Mouse (Mus musculus): ENCODE data around the gene Mlph. TPM values are rescaled to one million over a fixed set of nuclear protein-coding genes. Genes with fewer than 3 reads are reported as not detected.
A peak's percentile ranks its signal among the peaks of the same experiment; 100 is the strongest.

Mlph gene
- polyA plus RNA-seq, 1 experiment from 2014 or later = 0.51 TPM

DNA sequence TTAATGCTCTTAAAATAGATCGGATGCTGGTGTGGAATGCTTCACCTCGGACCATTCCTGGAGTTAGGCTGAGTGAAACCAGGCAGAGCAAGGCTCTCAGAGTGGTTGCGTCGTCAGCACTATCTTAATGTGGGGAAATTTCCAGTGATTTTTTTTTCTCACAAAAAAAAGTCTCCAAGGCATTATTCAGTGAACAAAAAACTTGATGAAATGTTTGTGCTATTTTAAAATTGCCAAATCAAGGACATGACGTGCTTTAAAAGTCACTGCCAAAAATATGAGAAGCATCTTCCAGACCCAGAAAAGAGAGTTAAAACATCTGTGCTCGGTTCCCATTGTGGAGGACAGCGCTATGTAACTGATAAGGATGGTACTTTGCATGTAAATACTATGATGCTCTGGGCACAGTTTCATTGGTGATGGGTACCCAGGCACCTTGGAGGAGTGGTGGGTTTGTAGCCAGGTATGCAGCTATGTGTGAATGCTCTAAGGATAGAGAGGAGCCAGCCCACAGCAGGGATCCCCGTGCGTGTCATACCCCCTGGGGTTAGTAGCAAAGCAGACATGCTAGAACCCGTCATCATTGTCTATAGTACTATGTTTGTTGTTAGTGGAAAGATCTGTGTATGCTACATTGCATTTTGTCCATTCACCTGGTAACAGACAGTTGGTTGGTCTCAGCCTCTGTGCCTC is 65.9 kb downstream of the Mlph start:
- no peak overlapping the region for H3K4me3 ChIP-seq
- no peak overlapping the region for H3K27ac ChIP-seq
- no peaks in the 10 kb centered on the region for H3K9me3 ChIP-seq (replicated peaks)
- no peaks in the 10 kb centered on the region for H3K4me1 ChIP-seq
- H3K36me3 ChIP-seq = no peaks in the 10 kb centered on the region
- H3K27me3 ChIP-seq (ENCODE audit: low read depth, poor library complexity, severe bottlenecking) = no peaks in the 10 kb centered on the region
- no peak for DNase-seq (ENCODE audit: low spot score)
- WGBS = 85% methylated on average over 10 of the region's 10 CpGs

DNA sequence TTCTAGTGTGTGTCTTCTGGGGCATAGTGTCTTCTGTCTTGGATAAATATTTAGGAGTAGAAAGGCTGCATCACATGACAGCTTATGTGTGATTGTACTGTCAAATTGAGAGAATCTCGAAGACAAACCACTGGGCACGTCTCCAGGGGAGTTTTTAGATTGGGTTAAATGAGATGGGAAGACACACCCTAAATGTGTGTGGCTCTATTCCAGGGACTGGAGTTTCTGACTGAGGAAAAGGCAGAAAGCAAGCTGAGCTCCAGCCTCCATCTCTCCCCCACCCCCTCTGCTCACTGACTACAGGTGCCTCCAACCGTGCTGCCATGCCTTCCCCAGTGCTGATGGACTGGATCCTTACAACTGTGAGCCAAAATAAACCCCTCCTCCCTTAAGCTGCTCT is 66.5 kb downstream of the Mlph start:
- H3K27me3 ChIP-seq (ENCODE audit: low read depth, poor library complexity, severe bottlenecking) = no peaks in the 10 kb centered on the region
- DNase-seq (ENCODE audit: low spot score) = no peak
- no peak overlapping the region for H3K27ac ChIP-seq
- H3K9me3 ChIP-seq (replicated peaks) = no peaks in the 10 kb centered on the region
- WGBS = 83% methylated on average over 3 of the region's 3 CpGs
- H3K4me3 ChIP-seq = no peak overlapping the region
- no peaks in the 10 kb centered on the region for H3K4me1 ChIP-seq
- no peaks in the 10 kb centered on the region for H3K36me3 ChIP-seq

DNA sequence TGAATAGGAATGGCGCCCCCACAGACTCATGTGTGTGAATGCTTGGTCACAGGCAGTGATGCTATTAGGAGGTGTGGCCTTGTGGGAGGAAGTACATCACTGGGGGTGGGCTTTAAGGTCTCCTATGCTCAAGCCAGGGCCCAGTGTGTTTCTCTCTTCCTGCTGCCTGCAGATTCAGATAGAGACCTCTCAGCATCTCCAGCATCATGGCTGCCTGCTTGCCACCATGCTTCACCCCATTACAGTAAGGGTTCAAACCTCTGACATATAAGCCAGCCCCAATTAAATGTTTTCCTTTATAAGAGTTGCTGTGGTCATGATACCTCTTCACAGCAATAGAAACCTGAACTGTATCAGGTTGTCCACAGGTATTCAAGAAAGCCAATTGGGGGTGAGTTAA is 81.0 kb downstream of the Mlph start:
- DNase-seq (ENCODE audit: low spot score) = no peak
- Histone ChIP-seq H3K27ac (no peak overlapping the region), H3K36me3 (no peaks in the 10 kb centered on the region), H3K4me1 (peaks cover 23% of the 10 kb centered on the region), H3K27me3 (ENCODE audit: low read depth, poor library complexity, severe bottlenecking) (peaks cover 16% of the 10 kb centered on the region; the same call in 1 of the 2 replicates), H3K9me3 (replicated peaks) (peaks cover 3% of the 10 kb centered on the region; the same call in 1 of the 2 replicates), H3K4me3 (no peak overlapping the region)
- WGBS = 83% methylated on average over 1 of the region's 1 CpGs

DNA sequence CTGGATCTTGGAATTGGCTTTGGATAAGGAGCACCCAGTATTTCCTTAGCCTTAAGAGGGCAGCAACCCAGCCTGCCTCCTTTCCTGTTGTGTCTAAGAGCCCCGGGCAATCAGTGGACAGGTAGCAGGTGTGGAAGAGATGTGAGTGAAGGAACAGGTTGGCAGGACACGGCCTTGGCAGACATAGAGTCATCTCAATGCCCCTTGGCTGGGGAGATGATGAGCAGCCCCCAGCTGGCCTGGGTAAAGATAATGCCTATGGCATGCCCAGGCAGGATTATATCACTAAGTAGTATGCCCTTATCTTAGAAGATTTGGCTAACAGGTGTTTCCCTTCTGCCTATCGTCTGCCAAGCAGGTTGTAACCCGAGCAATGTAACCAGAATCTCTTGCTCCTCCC is 82.3 kb downstream of the Mlph start:
- H3K9me3 ChIP-seq (replicated peaks) = peaks cover 3% of the 10 kb centered on the region; the same call in 1 of the 2 replicates
- no peaks in the 10 kb centered on the region for H3K36me3 ChIP-seq
- no peak for DNase-seq (ENCODE audit: low spot score)
- H3K4me1 ChIP-seq = peaks cover 23% of the 10 kb centered on the region
- WGBS = 68% methylated on average over 4 of the region's 4 CpGs
- H3K27ac ChIP-seq = no peak overlapping the region
- H3K27me3 ChIP-seq (ENCODE audit: low read depth, poor library complexity, severe bottlenecking) = peaks cover 16% of the 10 kb centered on the region; the same call in 1 of the 2 replicates
- H3K4me3 ChIP-seq = no peak overlapping the region

DNA sequence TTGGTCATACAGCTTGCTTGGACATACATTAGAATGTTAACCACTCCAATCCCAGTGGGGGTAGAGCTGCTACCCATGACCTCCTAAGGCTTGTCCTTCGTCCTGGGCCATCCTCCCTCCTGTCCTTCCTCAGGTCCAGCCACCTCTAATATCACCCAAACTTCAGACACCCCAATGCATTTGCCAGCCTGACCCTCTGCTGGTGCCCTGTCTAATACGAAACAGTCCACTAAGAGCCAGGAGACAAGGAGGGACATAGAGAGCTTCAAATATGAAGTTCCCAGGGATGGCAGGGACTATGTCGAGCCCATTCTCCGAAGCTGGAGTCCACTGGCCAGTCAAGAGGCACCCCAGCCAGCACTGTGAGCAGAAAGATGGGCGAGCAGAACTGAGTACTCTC is 82.8 kb downstream of the Mlph start:
- Histone ChIP-seq H3K4me3 (peak overlapping the region; percentile 87), H3K9me3 (replicated peaks) (peaks cover 3% of the 10 kb centered on the region; the same call in 1 of the 2 replicates), H3K27ac (no peak overlapping the region), H3K36me3 (no peaks in the 10 kb centered on the region), H3K27me3 (ENCODE audit: low read depth, poor library complexity, severe bottlenecking) (peaks cover 16% of the 10 kb centered on the region; the same call in 1 of the 2 replicates), H3K4me1 (peaks cover 23% of the 10 kb centered on the region)
- no peak for DNase-seq (ENCODE audit: low spot score)
- WGBS = 84% methylated on average over 5 of the region's 5 CpGs

DNA sequence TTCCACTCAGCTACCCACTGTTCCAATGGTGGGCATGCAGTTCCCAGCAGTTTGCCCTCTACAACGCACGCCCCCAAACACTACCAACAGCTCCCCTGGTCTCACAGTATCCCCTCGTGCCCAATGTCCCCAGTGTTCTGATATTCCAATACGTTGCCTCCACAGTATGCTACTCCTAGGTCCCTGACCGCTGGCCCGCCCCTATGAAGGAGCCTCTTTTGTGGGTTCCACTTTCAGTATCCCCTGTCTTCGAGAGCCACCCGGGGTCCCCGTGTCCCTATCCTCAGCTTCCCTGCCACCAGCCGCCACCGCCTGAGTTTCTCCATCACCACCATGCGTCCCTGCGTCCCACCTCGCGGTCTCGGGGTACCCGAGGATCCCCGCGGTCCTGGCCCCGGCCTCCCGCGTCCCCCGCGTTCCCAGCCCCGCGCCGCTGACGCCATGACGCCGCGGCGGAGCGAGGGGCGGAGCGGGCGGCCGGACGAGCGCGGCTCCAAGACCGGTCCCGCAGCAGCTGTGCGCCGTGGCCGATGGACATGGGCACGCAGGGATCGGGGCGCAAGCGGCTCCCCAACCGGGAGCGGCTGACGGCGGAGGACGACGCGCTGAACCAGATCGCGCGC is 83.5 kb downstream of the Mlph start, which contains the start of gene Lrrfip1:
Gene Lrrfip1 (plus strand): TSS at position 470 of the 623 bp plus-strand sequence.
- peak within 1 kb of the TSS; percentile 89 for H3K27ac ChIP-seq
- DNase-seq (ENCODE audit: low spot score) = peak; percentile 78
- H3K4me1 ChIP-seq = peaks cover 23% of the 10 kb centered on the region
- H3K4me3 ChIP-seq = peak within 1 kb of the TSS; percentile 87
- peaks cover 3% of the 10 kb centered on the region; the same call in 1 of the 2 replicates for H3K9me3 ChIP-seq (replicated peaks)
- H3K36me3 ChIP-seq = no peaks in the 10 kb centered on the region
- 3% methylated on average over 58 of the region's 59 CpGs for WGBS
- H3K27me3 ChIP-seq (ENCODE audit: low read depth, poor library complexity, severe bottlenecking) = peaks cover 16% of the 10 kb centered on the region; the same call in 1 of the 2 replicates

DNA sequence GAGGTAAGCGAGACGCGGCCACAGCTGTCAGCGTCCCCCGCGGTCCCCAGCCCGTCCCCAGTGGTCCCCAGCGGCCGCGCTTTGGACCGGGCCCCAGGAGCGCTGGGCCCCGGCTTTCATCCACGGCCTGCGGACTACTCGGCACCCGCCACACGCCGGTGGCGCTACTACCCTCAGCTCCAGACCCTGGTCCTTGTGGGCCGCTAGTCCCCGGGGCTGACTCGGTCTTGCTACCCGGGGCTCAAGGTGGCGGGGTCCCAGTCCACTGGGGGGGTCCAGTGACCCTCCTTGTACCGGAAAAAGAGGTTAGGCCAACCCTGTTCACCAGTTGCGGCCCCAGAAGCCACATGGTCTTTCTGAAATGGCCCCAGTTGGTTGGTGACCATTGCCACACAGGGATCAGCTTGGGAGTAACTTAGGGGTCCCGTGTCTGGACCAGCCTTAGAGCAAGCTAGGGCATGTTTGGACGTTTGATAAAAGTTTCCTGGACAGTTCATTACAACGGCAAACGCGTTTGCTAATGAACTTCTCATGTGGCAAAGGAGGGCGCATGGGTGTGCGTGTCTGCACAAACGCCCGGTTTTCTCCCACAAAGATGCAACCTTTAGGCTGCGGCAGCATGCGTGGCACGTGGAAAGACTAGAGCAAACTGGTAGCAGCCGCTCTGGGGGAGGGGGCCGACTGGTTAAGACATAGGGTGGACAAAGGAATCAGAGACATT is 84.2 kb downstream of the Mlph start:
- H3K27ac ChIP-seq = peak overlapping the region; percentile 89
- H3K36me3 ChIP-seq = no peaks in the 10 kb centered on the region
- peak; percentile 56 for DNase-seq (ENCODE audit: low spot score)
- peaks cover 23% of the 10 kb centered on the region for H3K4me1 ChIP-seq
- 5% methylated on average over 41 of the region's 41 CpGs for WGBS
- H3K27me3 ChIP-seq (ENCODE audit: low read depth, poor library complexity, severe bottlenecking) = peaks cover 16% of the 10 kb centered on the region; the same call in 1 of the 2 replicates
- H3K9me3 ChIP-seq (replicated peaks) = peaks cover 3% of the 10 kb centered on the region; the same call in 1 of the 2 replicates
- peak overlapping the region; percentile 87 for H3K4me3 ChIP-seq

DNA sequence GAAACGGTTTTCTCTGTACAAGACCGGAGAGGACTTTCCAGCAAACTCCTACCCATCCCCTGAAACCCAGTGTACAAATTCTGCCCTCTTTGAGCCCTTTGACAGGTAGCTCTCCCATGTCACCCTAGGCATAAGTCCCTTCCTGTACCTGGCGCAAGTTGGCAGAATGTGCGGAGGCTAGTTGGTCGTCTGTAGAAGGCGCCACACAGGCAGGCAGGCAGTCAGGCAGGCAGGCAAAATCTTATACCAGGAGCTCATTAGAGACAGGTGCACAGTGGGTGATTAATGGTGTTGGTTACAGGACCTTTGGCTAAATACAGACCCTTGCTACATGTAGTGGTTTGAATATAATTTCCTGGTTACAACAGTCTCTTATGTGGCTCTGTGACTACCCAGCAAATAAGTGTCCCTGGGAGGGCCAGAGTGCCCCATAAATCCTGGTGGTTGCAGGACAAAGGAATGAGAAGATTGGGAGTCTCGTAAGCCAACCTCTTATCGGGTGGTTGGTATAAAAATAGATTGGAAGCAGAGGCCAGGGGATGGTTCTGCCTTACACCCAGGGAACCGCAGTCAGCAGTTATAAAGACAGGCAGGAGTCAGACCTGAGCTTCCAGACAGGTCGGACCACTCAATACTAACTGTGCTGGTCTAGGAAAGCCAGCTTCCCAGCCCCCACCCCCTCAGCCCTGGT is 85.2 kb downstream of the Mlph start:
- no peak for DNase-seq (ENCODE audit: low spot score)
- Histone ChIP-seq H3K9me3 (replicated peaks) (peaks cover 3% of the 10 kb centered on the region; the same call in 1 of the 2 replicates), H3K27me3 (ENCODE audit: low read depth, poor library complexity, severe bottlenecking) (peaks cover 16% of the 10 kb centered on the region; the same call in 1 of the 2 replicates), H3K27ac (no peak overlapping the region), H3K36me3 (no peaks in the 10 kb centered on the region), H3K4me1 (peaks cover 23% of the 10 kb centered on the region), H3K4me3 (peak overlapping the region; percentile 87)
- WGBS = 69% methylated on average over 10 of the region's 10 CpGs

Other genes starting within 250 kb of the Mlph start
- gene Col6a3, start 71.1 kb upstream of the Mlph start, polyA plus RNA-seq (2016; fragmentation: Nextera tagmentation; extraction: Ambion mirVana) = 2.8 and 5.6 TPM in 2 replicates
- not detected in 2 replicates for gene Prlh, start 38.0 kb downstream of the Mlph start, polyA plus RNA-seq (2016; fragmentation: Nextera tagmentation; extraction: Ambion mirVana)
- gene Rab17, start 54.6 kb downstream of the Mlph start, polyA plus RNA-seq (2016; fragmentation: Nextera tagmentation; extraction: Ambion mirVana) = 0.34 and 0.69 TPM in 2 replicates
- gene Lrrfip1, start 83.7 kb downstream of the Mlph start, polyA plus RNA-seq (2016; fragmentation: Nextera tagmentation; extraction: Ambion mirVana) = 21.2 and 21.7 TPM in 2 replicates
- gene Rbm44, start 230.0 kb downstream of the Mlph start, polyA plus RNA-seq (2016; fragmentation: Nextera tagmentation; extraction: Ambion mirVana) = 0.53 and 0.68 TPM in 2 replicates